Mouse (Mus musculus) testis, adult 2 months (tissue): ENCODE measurements at regions not wholly inside any gene's neighbourhood (a gene's known extent, or its start where the extent isn't known, plus 50 kb on each side); places are given as distances from the start of the nearest gene placed in this dataset.

Experiments used
- H3K27ac ChIP-seq: fragments of 200-500 bp; 2 replicates; pipeline ENCODE4 v1.5.1; 2012; ENCODE audit warnings: low read depth, low read length; ENCODE audit not compliant: control insufficient read depth, insufficient read depth
- H3K27me3 ChIP-seq: fragments of 200-500 bp; 2 replicates; pipeline ENCODE4 v1.6.1; 2012; ENCODE audit warnings: mild to moderate bottlenecking, low read length, moderate library complexity; ENCODE audit not compliant: control insufficient read depth, insufficient read depth
- H3K36me3 ChIP-seq: fragments of 200-500 bp; 2 replicates; pipeline ENCODE4 v1.6.1; 2012; ENCODE audit warnings: mild to moderate bottlenecking, low read length; ENCODE audit not compliant: control insufficient read depth, insufficient read depth
- H3K4me1 ChIP-seq: fragments of 200-500 bp; 2 replicates; pipeline ENCODE4 v1.6.1; 2012; ENCODE audit warnings: low read length; ENCODE audit not compliant: control insufficient read depth, insufficient read depth
- H3K4me3 ChIP-seq: fragments of 200-500 bp; 2 replicates; pipeline ENCODE4 v1.5.1; 2012; ENCODE audit warnings: low read depth, mild to moderate bottlenecking, low read length, moderate library complexity, mixed read lengths; ENCODE audit not compliant: control insufficient read depth
- CTCF ChIP-seq: fragments of 200-500 bp; IDR thresholded peaks from 2 replicates; pipeline ENCODE4 v1.5.1; 2012; ENCODE audit warnings: low read depth, mild to moderate bottlenecking, inconsistent platforms, low read length, moderate library complexity; ENCODE audit not compliant: control insufficient read depth, insufficient read depth, insufficient replicate concordance
- POLR2A ChIP-seq: fragments of 200-500 bp; IDR thresholded peaks from 2 replicates; pipeline ENCODE4 v1.6.1; 2012; ENCODE audit warnings: low read depth, mild to moderate bottlenecking, inconsistent platforms, low read length, moderate library complexity; ENCODE audit not compliant: control insufficient read depth

DNA sequence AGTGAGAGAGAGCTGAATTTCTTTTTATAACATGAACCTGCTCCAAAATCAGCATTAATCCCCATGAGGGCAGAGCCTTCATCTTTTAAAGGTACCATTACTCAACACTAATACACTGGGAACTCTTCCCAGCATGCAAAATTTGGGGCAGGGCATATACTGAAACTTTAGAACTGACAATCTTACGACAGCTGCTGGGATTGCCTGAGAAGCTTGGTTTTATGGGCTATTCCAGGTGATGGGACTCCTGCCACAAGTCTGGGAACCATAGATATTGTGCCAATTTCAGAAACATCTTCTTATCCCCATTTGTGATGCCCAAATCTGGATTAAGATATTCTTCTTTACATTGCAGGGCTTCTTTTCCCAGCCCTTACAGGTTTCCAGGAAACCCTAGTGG, 125.8 kb upstream of the Tank start:
- Histone ChIP-seq H3K36me3 (no peaks in the 10 kb centered on the region), H3K4me3 (no peak overlapping the region), H3K27me3 (no peaks in the 10 kb centered on the region), H3K4me1 (peaks cover 3% of the 10 kb centered on the region; the same call in 1 of the 2 replicates), H3K27ac (no peak overlapping the region)
- TF ChIP-seq POLR2A (no peak), CTCF (no peak)

DNA sequence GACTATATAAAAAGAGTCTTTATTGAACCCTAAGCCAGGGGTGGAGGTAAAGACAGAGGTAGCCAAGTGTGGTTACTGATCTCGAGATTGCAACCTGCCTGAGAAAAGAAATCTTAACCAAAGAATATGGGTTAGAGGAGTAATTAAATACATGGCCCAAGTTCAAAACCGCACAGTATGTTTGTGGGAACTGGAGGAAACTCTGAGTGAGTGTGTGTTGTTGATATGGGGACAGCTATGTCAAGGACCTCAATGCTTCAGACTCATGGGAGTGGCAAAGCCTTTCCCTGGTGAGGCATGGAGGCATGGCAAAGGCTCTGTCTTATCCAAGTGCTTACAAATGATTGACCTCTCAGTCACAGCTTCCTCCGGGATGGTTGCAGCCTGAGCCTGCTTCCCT, 127.7 kb upstream of the Tank start:
- Histone ChIP-seq H3K36me3 (no peaks in the 10 kb centered on the region), H3K4me1 (peaks cover 2% of the 10 kb centered on the region; the same call in 1 of the 2 replicates), H3K27me3 (no peaks in the 10 kb centered on the region), H3K27ac (no peak overlapping the region), H3K4me3 (no peak overlapping the region)
- TF ChIP-seq POLR2A (no peak), CTCF (no peak)

DNA sequence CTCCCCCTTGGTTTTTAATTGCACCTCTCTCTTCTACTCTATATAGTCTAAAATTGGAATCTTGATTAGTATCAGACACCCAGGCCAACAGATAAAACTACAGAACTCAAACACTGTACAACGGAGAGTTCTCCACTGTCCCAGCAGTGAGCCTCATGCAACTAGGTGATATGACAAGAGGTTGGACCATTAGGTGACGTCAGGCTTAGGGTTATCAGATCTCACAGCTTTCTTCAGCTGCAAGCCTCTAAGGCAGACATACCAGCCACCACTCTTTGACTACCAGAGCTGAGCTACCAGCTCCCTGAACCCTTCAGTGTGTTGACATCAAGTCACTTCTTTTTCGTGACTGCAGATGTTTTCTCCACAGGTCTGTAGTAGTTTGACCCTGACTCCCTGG, 141.8 kb upstream of the Tank start:
- Histone ChIP-seq H3K36me3 (no peaks in the 10 kb centered on the region), H3K27ac (no peak overlapping the region), H3K4me1 (no peaks in the 10 kb centered on the region), H3K27me3 (no peaks in the 10 kb centered on the region), H3K4me3 (no peak overlapping the region)
- no peak for TF ChIP-seq CTCF

DNA sequence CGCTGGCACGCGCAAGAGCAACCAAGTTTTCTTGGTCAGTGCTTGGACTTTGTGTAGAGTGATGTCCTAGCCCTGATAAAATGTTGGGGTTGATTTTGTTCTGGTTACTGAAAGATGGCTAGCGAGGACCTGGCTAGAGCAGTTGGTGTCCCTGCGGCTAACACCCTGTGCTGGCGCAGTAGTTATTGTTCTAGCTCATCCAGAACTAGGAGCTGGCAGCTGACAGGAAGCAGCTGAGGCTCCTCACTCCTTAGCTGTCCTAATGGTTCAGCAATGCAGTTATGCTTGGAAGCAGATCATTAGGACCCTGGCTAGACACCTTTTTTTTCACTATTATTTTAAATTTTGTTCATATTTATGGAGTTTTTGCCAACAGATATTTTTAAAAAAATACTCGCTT, 170.5 kb upstream of the Tank start:
- no peak overlapping the region for H3K4me3 ChIP-seq
- no peak overlapping the region for H3K27ac ChIP-seq
- no peak for TF ChIP-seq CTCF
- TF ChIP-seq POLR2A, result no peak
- H3K36me3 ChIP-seq, result no peaks in the 10 kb centered on the region
- no peaks in the 10 kb centered on the region for H3K4me1 ChIP-seq
- H3K27me3 ChIP-seq, result no peaks in the 10 kb centered on the region

DNA sequence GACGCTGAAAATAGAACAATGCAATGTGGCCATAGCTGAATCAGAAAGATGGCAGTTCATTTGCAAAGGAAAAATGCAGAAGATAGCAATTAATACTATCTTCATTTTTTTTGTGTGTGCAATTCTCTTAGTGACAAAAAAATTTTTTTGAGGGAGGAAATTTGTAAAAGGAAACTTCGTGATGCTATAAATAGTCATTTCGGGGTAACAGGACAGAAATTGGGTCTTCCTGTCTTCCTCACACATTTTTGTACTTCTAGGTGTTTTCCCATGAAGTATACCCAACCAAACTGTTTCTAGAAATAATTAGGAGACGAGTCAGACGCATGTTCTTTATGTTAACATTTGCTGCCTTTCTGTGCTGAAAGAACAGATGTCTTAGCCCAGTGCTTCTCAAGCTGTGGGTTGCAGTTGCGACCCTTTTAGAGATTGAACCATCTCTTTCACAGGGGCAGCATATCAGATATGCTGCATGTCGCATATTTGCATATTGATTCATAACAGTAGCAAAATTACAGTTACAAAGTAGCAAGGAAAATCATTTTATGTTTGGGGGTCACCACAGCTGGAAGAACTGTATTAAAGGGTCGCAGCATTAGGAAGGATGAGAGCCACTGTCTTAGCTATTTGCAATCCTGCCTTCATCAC, 172.2 kb upstream of the Tank start:
- TF ChIP-seq POLR2A, result no peak
- no peak for TF ChIP-seq CTCF
- Histone ChIP-seq H3K27ac (no peak overlapping the region), H3K4me1 (peaks cover 3% of the 10 kb centered on the region; the same call in 1 of the 2 replicates), H3K4me3 (no peak overlapping the region), H3K36me3 (no peaks in the 10 kb centered on the region), H3K27me3 (no peaks in the 10 kb centered on the region)

DNA sequence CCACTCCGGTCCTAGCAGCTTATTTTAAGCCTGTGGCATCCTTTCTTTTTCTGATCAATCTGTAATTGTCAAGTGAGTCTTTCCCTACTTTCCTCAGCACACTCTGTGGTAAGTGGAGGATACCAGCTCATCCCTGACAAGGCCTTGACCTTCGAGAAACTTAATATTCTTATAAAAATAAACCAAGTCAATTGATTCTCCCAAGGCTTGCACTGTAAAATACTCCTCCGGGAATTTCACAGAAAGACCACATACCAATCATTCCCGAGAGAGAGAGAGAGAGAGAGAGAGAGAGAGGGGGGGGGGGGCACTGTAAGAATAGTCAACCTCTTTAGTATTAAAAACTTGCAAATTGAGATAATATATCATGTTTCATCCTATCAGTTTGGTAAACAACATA, 173.1 kb upstream of the Tank start:
- TF ChIP-seq POLR2A, result no peak
- no peak for TF ChIP-seq CTCF
- peaks cover 3% of the 10 kb centered on the region; the same call in 1 of the 2 replicates for H3K4me1 ChIP-seq
- no peak overlapping the region for H3K27ac ChIP-seq
- H3K27me3 ChIP-seq, result no peaks in the 10 kb centered on the region
- H3K36me3 ChIP-seq, result no peaks in the 10 kb centered on the region
- H3K4me3 ChIP-seq, result no peak overlapping the region

DNA sequence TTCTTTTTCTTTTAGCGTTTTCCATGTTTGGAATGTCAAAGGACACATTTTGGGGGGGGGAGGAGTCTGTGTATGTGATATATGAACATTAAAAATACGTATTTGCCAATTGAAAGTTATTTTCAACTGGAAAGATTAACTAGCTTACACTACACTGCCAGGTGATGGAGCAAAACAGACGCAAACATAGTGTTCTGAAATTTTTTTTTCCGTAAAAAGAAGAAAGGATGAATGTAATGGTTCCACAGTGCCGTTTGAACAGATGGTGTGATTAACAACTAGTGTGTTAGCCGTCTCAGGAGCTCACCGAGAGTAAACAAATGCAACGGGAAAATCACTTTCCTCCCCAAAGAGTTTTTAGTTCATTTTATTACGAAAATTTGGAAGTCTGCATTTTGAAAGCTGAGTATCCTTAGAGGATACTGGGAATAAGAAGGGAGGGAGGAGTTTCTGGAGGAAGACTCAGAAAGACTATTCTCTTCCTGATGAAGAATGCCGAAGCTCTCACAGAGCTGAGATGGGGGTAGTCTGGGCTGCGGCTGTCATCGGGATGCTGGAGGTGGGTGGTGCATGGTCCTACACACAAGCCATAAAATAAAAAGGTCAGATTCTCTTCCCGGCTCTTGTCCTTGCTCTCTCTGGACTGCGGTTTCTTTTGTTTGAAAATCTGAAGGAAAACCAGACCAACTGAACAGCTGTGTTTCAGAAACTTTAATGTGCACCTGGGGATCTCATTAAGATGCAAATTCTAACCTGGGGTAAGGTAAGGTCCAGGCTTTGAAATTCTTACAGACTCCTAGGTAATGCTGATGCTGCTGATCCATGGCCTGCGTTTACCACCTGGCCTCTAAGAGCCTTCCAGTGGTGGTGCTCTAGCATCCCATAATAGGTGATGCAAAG, 175.5 kb upstream of the Tank start:
- no peak overlapping the region for H3K27ac ChIP-seq
- no peak for TF ChIP-seq POLR2A
- no peak for TF ChIP-seq CTCF

More for the DNA sequence above, 175.5 kb upstream of the Tank start:
- Histone ChIP-seq H3K4me3 (no peak overlapping the region), H3K27me3 (no peaks in the 10 kb centered on the region), H3K4me1 (peaks cover 3% of the 10 kb centered on the region; the same call in 1 of the 2 replicates), H3K36me3 (no peaks in the 10 kb centered on the region)
